Mouse (Mus musculus): Measurements from ENCODE around the gene Pemt.

GRCm38 (mm10) chr11:60060026-60060425 lies 13.7 kb upstream of the Pemt start:
- no peak for TF ChIP-seq USF1 (IDR thresholded peaks at IDR 0.05; ENCODE audit: low read depth)
- no peak for TF ChIP-seq TCF12 (IDR thresholded peaks at IDR 0.05; ENCODE audit: insufficient read depth, poor library complexity, severe bottlenecking)
- no peak for TF ChIP-seq MYOD1 (IDR thresholded peaks at IDR 0.05; ENCODE audit: control insufficient read depth in 1 of 3, insufficient read length in 2 of 3, low read depth in 2 of 3)
